Mouse (Mus musculus) bone marrow macrophage, adult 2 months (primary cell): ENCODE measurements around the gene Kbtbd12.

ENCODE experiments used
- CTCF ChIP-seq: IDR thresholded peaks from 2 replicates; pipeline ENCODE4 v1.5.1; 2012; ENCODE audit warnings: low read depth, mild to moderate bottlenecking, low read length, moderate library complexity
- POLR2A ChIP-seq: IDR thresholded peaks from 2 replicates; pipeline ENCODE4 v1.6.1; 2012; ENCODE audit warnings: mild to moderate bottlenecking, low read depth, low read length, borderline replicate concordance

DNA sequence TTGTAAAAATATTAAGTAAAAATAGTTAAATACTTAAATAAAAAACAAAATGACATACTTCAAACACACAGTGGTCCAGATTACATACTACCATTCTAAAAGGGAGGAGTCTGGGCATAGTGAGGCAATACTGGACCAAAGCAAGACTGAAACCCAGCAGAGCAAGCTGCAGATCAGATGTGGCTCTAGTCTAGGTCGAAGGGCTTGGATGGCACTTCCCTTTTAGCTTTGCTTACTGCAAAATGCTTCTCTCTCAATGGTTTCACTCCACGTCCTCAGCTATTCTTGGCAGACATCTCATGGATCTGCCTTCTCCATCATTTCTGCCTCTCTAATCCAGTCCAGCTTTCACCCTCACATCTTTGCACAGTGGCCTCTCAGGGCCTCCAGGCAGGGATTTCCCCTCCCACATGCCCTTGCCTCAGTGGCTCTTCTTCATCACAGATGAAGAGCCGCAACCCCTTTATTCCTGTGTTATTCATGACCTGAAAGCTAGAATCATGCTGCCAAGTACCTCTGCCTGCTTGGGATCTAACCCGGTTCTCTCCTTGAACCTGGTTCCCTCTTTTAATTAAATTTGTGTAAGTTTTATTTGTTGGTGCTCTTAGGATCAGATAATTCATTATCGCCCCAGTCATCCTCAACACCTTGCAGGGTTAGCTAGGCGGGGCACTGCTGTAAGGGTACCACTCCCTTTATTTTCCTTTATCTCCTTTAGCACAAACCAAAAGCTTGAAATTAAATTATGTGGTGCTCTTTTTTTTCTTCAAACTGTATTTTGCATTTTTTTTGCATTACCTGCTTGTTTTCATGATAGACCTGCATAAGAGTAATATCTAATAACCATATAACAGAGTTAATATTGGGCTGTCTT is 1.6 kb downstream of the Kbtbd12 start:
- no peak for TF ChIP-seq CTCF
- TF ChIP-seq POLR2A: no peak
